Mouse (Mus musculus) regulatory T cell (primary cell): ENCODE data around the gene Dnajc14.
"Not testable (repeated sequence)": the region's sequence is repeated elsewhere in the genome, so short reads cannot be mapped to it uniquely, and the experiment has no call there.

Experiments used
- in situ Hi-C: fragments of 300-600 bp; cut with MboI, MseI; formaldehyde crosslinking; loops from one replicate; pipeline ENCODE4 v1.15.1; 2025; ENCODE audit warnings: high pct_unique_total_duplicates

Dnajc14 gene

GRCm38 (mm10) chr10:128820217-128820616 lies 16.4 kb downstream of the Dnajc14 start:
- in situ Hi-C loops: no loop called here

GRCm38 (mm10) chr10:128821358-128822056 lies 17.6 kb downstream of the Dnajc14 start, which contains the start of gene Ormdl2:
Ormdl2 (minus strand) TSS chr10:128821645.
- in situ Hi-C loops: no loop called here

- in situ Hi-C loops: no loop called here
These were observed 18.3 kb downstream of the Dnajc14 start for GRCm38 (mm10) chr10:128822135-128822534.

- in situ Hi-C loops: not testable (repeated sequence)
These were observed 19.2 kb downstream of the Dnajc14 start for GRCm38 (mm10) chr10:128823087-128823486.

DNA sequence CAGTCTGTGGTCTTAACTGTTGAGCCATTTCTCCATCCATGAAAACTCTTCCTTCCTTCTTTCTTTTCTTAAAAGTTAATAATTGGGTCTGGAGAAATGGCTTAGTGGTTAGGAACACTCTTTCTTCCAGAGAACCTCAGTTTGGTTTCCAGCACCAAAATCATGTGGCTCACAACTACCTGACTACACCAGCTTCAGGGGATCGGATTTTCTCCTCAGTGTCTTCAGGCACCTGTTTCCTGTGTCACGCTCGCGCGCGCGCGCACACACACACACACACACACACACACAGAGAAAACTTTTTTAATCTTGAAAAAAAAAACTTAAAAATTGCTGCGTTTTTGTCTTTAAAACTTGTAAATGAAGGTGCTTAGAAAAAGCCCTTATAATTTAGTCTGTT lies 20.0 kb downstream of the Dnajc14 start:
- in situ Hi-C loops: no loop called here

DNA sequence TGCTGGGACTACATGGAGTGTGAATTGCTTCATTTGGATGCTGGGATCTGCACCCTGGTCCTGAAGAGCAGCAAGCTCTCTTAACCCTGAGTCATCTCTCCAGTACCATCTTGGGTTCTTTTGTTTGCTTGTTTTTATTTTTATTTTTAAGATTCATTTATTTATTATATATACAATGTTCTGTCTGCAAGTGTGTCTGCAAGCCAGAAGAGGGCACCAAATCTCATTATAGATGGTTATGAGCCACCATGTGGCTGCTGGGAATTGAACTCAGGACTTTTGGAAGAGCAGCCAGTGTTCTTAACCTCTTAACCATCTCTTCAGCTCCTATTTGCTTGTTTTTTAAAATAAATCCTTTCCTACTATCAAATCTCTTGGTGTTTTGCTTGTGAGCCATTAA lies 33.5 kb downstream of the Dnajc14 start:
- in situ Hi-C loops: no loop called here

DNA sequence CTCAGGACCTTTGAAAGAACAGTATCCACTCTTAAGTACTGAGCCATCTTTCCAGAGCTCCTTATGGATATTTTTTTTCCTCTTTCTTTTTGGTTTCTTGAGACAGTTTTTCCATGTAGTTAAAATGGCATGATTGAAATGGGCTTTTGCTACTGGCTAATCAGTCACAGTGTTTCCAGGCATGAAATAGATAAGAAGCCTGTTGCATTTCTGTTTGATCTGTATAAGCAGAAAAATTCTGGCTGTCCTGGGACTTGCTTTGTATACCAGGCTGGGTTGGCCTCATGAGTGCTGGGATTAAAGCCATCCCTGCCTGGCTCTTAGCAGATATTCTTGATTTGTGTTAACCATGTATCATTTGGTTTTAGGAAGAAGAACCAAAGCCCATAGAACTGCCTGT lies 35.6 kb downstream of the Dnajc14 start:
- in situ Hi-C loops: no loop called here

GRCm38 (mm10) chr10:128840612-128841011 lies 36.8 kb downstream of the Dnajc14 start:
- in situ Hi-C loops: no loop called here

DNA sequence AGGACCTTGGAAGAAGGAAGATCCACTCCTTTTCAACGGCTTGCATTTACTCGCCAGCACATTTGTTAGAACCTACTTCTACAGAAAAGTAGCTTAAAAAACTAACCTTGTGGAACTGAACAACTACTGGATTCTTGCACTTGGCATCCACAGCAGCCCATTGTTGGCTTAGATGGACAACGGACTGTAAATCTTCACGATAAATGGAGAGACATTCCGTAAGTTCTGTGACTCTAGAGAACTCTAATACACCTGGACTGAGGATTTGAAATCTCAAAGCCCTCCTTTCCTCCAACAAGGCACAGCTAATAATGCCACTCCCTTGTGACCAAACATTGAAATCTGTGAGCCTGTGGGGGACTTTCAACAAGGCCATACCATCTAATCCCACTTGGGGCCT lies 39.4 kb downstream of the Dnajc14 start:
- in situ Hi-C loops: no loop called here

GRCm38 (mm10) chr10:128845516-128845915 lies 41.7 kb downstream of the Dnajc14 start:
- in situ Hi-C loops: no loop called here

GRCm38 (mm10) chr10:128846664-128847063 lies 42.8 kb downstream of the Dnajc14 start:
- in situ Hi-C loops: no loop called here

DNA sequence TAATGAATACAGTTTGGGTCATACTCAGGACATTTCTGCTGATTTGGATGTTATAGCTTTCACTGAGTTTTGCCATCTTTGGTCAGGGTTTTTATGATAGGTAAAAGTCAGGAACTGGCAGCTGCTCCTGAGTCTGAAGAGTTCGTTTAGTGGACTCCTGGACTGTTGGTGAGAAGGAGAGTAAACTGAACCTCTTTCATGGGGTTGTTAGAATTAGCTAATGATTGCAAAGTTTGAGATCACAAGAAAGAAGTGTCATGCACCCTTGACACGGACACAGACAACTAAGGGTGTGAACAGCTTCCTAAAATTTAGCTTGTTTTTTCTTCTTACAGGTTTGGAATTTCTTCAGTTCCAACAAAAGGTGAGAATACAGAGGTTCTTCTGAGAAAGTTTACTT lies 44.6 kb downstream of the Dnajc14 start:
- in situ Hi-C loops: no loop called here

- in situ Hi-C loops: no loop called here
These were observed 46.5 kb downstream of the Dnajc14 start for GRCm38 (mm10) chr10:128850339-128850738.

- in situ Hi-C loops: no loop called here
These were observed 57.3 kb downstream of the Dnajc14 start for GRCm38 (mm10) chr10:128861176-128861575.

DNA sequence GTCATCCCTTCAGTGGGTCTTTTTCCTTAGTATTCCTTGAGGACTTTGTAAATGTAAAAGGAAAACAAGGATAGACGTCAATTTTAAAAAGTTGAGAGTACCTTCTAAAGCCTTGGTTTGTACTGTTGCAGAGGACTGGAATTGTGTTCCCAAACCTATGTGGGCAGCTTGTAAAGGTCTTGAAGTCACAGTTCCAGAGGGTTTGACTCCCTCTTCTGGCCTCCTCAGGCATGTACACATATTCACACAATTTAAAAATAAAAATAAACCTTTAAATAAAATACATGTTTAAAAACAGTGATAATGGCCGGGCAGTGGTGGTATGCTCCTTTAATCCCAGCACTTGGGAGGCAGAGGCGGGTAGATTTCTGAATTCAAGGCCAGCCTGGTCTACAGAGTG lies 62.2 kb downstream of the Dnajc14 start:
- in situ Hi-C loops: no loop called here

DNA sequence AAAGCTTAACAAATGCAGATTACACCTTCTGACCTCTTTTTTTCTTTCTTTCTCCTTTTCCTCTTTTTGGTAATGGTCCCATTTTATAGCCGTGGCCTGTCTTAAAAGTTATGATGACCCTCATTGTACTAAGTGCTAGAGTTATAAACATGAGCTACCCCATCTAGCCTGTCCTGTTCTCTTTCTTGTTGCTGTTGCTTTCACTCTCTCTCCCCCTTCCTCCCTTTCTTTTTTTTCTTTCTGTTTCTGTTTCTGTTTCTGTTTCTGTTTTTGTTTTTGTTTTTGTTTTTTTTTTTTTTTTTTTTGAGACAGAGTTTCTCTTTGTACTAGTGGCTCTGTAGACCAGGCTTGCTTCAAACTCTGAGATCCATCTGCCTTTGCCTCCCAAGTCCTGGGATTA lies 62.7 kb downstream of the Dnajc14 start:
- in situ Hi-C loops: no loop called here
